Mouse (Mus musculus) CD4-positive, CD25-positive, alpha-beta regulatory T cell, adult 4 months (primary cell): ENCODE data around the gene Faah. TPM values are rescaled to one million over a fixed set of nuclear protein-coding genes. Genes with fewer than 3 reads are reported as not detected.

Experiments
- ATAC-seq: one replicate; pipeline ENCODE4 v1.8.0; 2017
- polyA plus RNA-seq, 2 experiments: library from polyadenylated mRNA; unstranded; fragments of 100-300 nt; shearing (Covaris generic); gene quantifications; one replicate each; pipeline ENCODE4 v1.2.1; 2017

The Faah gene
- polyA plus RNA-seq, 2 experiments from 2014 or later: 48.1 to 85.6 TPM

GRCm38 (mm10) chr4:115941242-115941820 lies 76.4 kb downstream of the Faah start:
- ATAC-seq: no peak

GRCm38 (mm10) chr4:115940681-115941080 lies 77.0 kb downstream of the Faah start:
- no peak for ATAC-seq

GRCm38 (mm10) chr4:115939295-115940102 lies 78.2 kb downstream of the Faah start, which contains the start of gene Dmbx1:
Gene Dmbx1, minus strand, starts transcription at chr4:115939926.
- ATAC-seq: no peak

- ATAC-seq: no peak
These were observed 79.2 kb downstream of the Faah start for GRCm38 (mm10) chr4:115938276-115939160.

- no peak for ATAC-seq
These were observed 80.4 kb downstream of the Faah start for GRCm38 (mm10) chr4:115937061-115937976.

- ATAC-seq: no peak
These were observed 81.1 kb downstream of the Faah start for GRCm38 (mm10) chr4:115936646-115937045.

GRCm38 (mm10) chr4:115935835-115936581 lies 81.7 kb downstream of the Faah start:
- ATAC-seq: no peak

GRCm38 (mm10) chr4:115931556-115932088 lies 86.1 kb downstream of the Faah start:
- no peak for ATAC-seq

GRCm38 (mm10) chr4:115927637-115928036 lies 90.1 kb downstream of the Faah start:
- ATAC-seq: no peak

GRCm38 (mm10) chr4:115923262-115923880 lies 94.4 kb downstream of the Faah start:
- ATAC-seq: no peak

GRCm38 (mm10) chr4:115922688-115923087 lies 95.0 kb downstream of the Faah start:
- no peak for ATAC-seq

- no peak for ATAC-seq
These were observed 97.8 kb downstream of the Faah start for GRCm38 (mm10) chr4:115919911-115920310.

Other genes starting within 250 kb of the Faah start
- gene Tex38, start 236.9 kb downstream of the Faah start, polyA plus RNA-seq: 1 to 10 TPM in 1 of 2 experiments, under 1 TPM in 1; 0.42 to 2.6 TPM
- gene Atpaf1, start 233.1 kb downstream of the Faah start, polyA plus RNA-seq: 10 to 100 TPM; 16.6 to 19.2 TPM
- 10 to 100 TPM; 13.5 to 15.8 TPM for gene Mob3c, start 189.8 kb downstream of the Faah start, polyA plus RNA-seq
- gene Mknk1, start 178.7 kb downstream of the Faah start, polyA plus RNA-seq: 10 to 100 TPM; 43.4 to 47.5 TPM
- gene Kncn, start 133.5 kb downstream of the Faah start, polyA plus RNA-seq: not detected
- gene 6430628N08Rik, start 127.3 kb downstream of the Faah start, polyA plus RNA-seq: not detected
- gene Dmbx1, start 78.0 kb downstream of the Faah start, polyA plus RNA-seq: not detected
- gene Nsun4, start 36.0 kb upstream of the Faah start, polyA plus RNA-seq: 10 to 100 TPM; 24.1 to 32.9 TPM
- 100 to 1,000 TPM; 779 to 910 TPM for gene Uqcrh, start 57.1 kb upstream of the Faah start, polyA plus RNA-seq
- 10 to 100 TPM; 15.7 to 21.8 TPM for gene Lrrc41, start 57.3 kb upstream of the Faah start, polyA plus RNA-seq
- gene Rad54l, start 105.8 kb upstream of the Faah start, polyA plus RNA-seq: 1 to 10 TPM; 4.8 to 7.8 TPM
- gene Pomgnt1, start 105.9 kb upstream of the Faah start, polyA plus RNA-seq: 1 to 10 TPM; 6.6 to 10.0 TPM
- under 1 TPM; 0.39 to 0.61 TPM for gene Lurap1, start 133.4 kb upstream of the Faah start, polyA plus RNA-seq
- under 1 TPM in 1 of 2 experiments, not detected in 1; 0.27 TPM for gene Tspan1, start 149.7 kb upstream of the Faah start, polyA plus RNA-seq
- gene 1700042G07Rik, start 155.4 kb upstream of the Faah start, polyA plus RNA-seq: not detected
- gene Gm49337, start 155.5 kb upstream of the Faah start, polyA plus RNA-seq: not detected
- gene Pik3r3, start 203.7 kb upstream of the Faah start, polyA plus RNA-seq: 1 to 10 TPM; 3.8 to 5.1 TPM